8 mouse cellular contexts compared by ENCODE assay signal in genomic region chr12:118198386-118199093, GRCm38 (mm10). TPM values are rescaled to one million over a fixed set of nuclear protein-coding genes. Genes with fewer than 3 reads are reported as not detected.
A peak's percentile ranks its signal among the peaks of the same experiment; 100 is the strongest.
DNase-seq lines count a peak whose midpoint lies in the region; ATAC-seq lines count a peak whose summit lies in the region.

Dnah11 (minus strand) TSS chr12:118199043.

- under 1% methylated on average over 47 of the region's 47 CpGs for WGBS in hindbrain, embryonic 13.5 days

- H3K4me1 ChIP-seq in hindbrain, embryonic 13.5 days (replicated peaks), result peaks cover 11% of the 10 kb centered on the region

- H3K27ac ChIP-seq in hindbrain, embryonic 13.5 days, result no peak within 1 kb of the TSS; the same call in 1 of the 2 replicates

- no peaks in the 10 kb centered on the region for H3K36me3 ChIP-seq in hindbrain, embryonic 13.5 days

- no peaks in the 10 kb centered on the region for H3K9me3 ChIP-seq in hindbrain, embryonic 13.5 days

- DNase-seq in ZHBTc4 (ENCODE audit: low read depth, low spot score), result peak; percentile 91
- DNase-seq in cerebellum, postnatal 36 days, result peak; percentile 79 to 89
- DNase-seq in frontal cortex, postnatal 36 days (ENCODE audit: low spot score in 2 of 2), result peak; percentile 34 to 48
- peak; percentile 20 to 39 for DNase-seq in layer of hippocampus, postnatal 36 days
- DNase-seq in lung, postnatal 14 days, result peak; percentile 77
- DNase-seq in retina, postnatal 1 day, result peak; percentile 83
- peak; percentile 50 to 63 for DNase-seq in thymus, postnatal 36 days

- ATAC-seq in hindbrain, embryonic 13.5 days (ENCODE audit: low FRiP score), result peak; percentile 98

- peak within 1 kb of the TSS; percentile 90 for H3K4me2 ChIP-seq in hindbrain, embryonic 13.5 days

- peak within 1 kb of the TSS; percentile 68 for H3K9ac ChIP-seq in hindbrain, embryonic 13.5 days

- H3K27me3 ChIP-seq in hindbrain, embryonic 13.5 days, result peaks cover 64% of the 10 kb centered on the region

- H3K4me3 ChIP-seq in hindbrain, embryonic 13.5 days, result peak within 1 kb of the TSS; percentile 50

RNA-seq across cellular contexts. Expression of gene Dnah11, which starts in this region (rescaled TPM):
- 0.13 and 0.36 TPM in 2 replicates for polyA plus RNA-seq in hindbrain, embryonic 13.5 days (2015; fragmentation: Nextera tagmentation; extraction: Ambion mirVana)
- 1 to 10 TPM in 1 of 2 experiments, under 1 TPM in 1; 0.72 to 1.4 TPM for total RNA-seq in layer of hippocampus, postnatal 36 days (2021)

Comparison
In these comparisons a context has a peak if more than half of its experiments do, and no peak if none do; other contexts are left out.
1. Peak in ATAC-seq, H3K4me3 ChIP-seq, H3K9ac ChIP-seq and H3K4me2 ChIP-seq in hindbrain, embryonic 13.5 days; RNA of the gene not detected or under 1 TPM.
2. DNase-seq: peak in every context shown above with its lines; median percentile 91 in ZHBTc4; 84 in cerebellum, postnatal 36 days; 83 in retina, postnatal 1 day; 77 in lung, postnatal 14 days; 56 in thymus, postnatal 36 days; 41 in frontal cortex, postnatal 36 days; 30 in layer of hippocampus, postnatal 36 days.